Mouse (Mus musculus) liver, postnatal 0 days (tissue): ENCODE results near the gene Bricd5. TPM values are rescaled to one million over a fixed set of nuclear protein-coding genes. Genes with fewer than 3 reads are reported as not detected.
"Not testable (repeated sequence)": the region's sequence is repeated elsewhere in the genome, so short reads cannot be mapped to it uniquely, and the experiment has no call there.

Source experiments
- ATAC-seq: fragments of 200-750 bp; cut with Nextera tagmentation; 2 replicates; pipeline ENCODE4 v1.8.0; 2017; ENCODE audit warnings: mild to moderate bottlenecking, moderate library complexity
- DNase-seq: peaks from one replicate; pipeline ENCODE4 v3.0.0-alpha.2; 2016
- H3K27ac ChIP-seq: fragments of 300-500 bp; sonication (generic); 2 replicates; pipeline ENCODE4 v1.5.1; 2014; ENCODE audit warnings: antibody characterized with exemption, moderate library complexity, mild to moderate bottlenecking, low read depth
- H3K27me3 ChIP-seq: fragments of 300-500 bp; sonication (generic); 2 replicates; pipeline ENCODE4 v1.6.1; 2014; ENCODE audit warnings: low read length, control low read depth, mixed read lengths; ENCODE audit not compliant: insufficient read depth
- H3K36me3 ChIP-seq: fragments of 300-500 bp; sonication (generic); replicated peaks from 2 replicates; pipeline ENCODE4 v1.6.1; 2014; ENCODE audit warnings: mild to moderate bottlenecking, control low read depth, low read length, moderate library complexity, mixed read lengths; ENCODE audit not compliant: insufficient read depth
- H3K4me1 ChIP-seq: fragments of 300-500 bp; sonication (generic); 2 replicates; pipeline ENCODE4 v1.6.1; 2014; ENCODE audit warnings: antibody characterized with exemption, mild to moderate bottlenecking, control low read depth; ENCODE audit not compliant: insufficient read depth
- H3K4me2 ChIP-seq: fragments of 300-500 bp; sonication (generic); 2 replicates; pipeline ENCODE4 v1.6.1; 2014; ENCODE audit warnings: low read depth, mild to moderate bottlenecking, low read length, moderate library complexity, mixed read lengths
- H3K4me3 ChIP-seq: fragments of 300-500 bp; sonication (generic); 2 replicates; pipeline ENCODE4 v1.5.1; 2014; ENCODE audit warnings: low read depth, low read length
- H3K9ac ChIP-seq: fragments of 300-500 bp; sonication (generic); replicated peaks from 2 replicates; pipeline ENCODE4 v1.6.1; 2014; ENCODE audit warnings: mild to moderate bottlenecking, moderate library complexity
- H3K9me3 ChIP-seq: fragments of 300-500 bp; sonication (generic); 2 replicates; pipeline ENCODE4 v1.6.1; 2016; ENCODE audit warnings: mild to moderate bottlenecking, control low read depth, low read length, mixed read lengths
- CTCF ChIP-seq: sonication (generic); IDR thresholded peaks from 2 replicates; pipeline ENCODE4 v1.5.1; 2016; ENCODE audit warnings: antibody characterized with exemption, low read depth
- EP300 ChIP-seq: IDR thresholded peaks from 2 replicates; pipeline ENCODE4 v1.6.1; 2016; ENCODE audit warnings: antibody characterized with exemption, low read depth, mild to moderate bottlenecking
- WGBS: fragments of 180-500 bp; shearing (Covaris S2); extraction: QIAGEN DNeasy Blood & Tissue Kit; methylation state at CpG from one replicate; pipeline ENCODE4 v1.1.7; 2014; ENCODE audit not compliant: insufficient replicate concordance; 5-methylcytosine and 5-hydroxymethylcytosine counted together
- polyA plus RNA-seq: library from polyadenylated mRNA; unstranded; fragments of >200 nt; fragmentation: Nextera tagmentation; extraction: Ambion mirVana; gene quantifications from 2 replicates; pipeline ENCODE4 v1.2.1, GENCODE M21; 2015

The Bricd5 gene
- not detected in 2 replicates for polyA plus RNA-seq

GRCm38 (mm10) chr17:24473612-24474275 is at the start of gene Bricd5:
Gene Bricd5 (plus strand): TSS chr17:24473884.
- no peak within 1 kb of the TSS for H3K9ac ChIP-seq
- DNase-seq (no peak), ATAC-seq (no peak)
- peaks cover 26% of the 10 kb centered on the region for H3K4me1 ChIP-seq
- H3K9me3 ChIP-seq, result no peaks in the 10 kb centered on the region
- H3K4me2 ChIP-seq, result peak within 1 kb of the TSS; percentile 95
- WGBS, result 82% methylated on average over 6 of the region's 6 CpGs
- TF ChIP-seq EP300, result no peak
- TF ChIP-seq CTCF, result no peak
- no peaks in the 10 kb centered on the region for H3K27me3 ChIP-seq
- no peak within 1 kb of the TSS for H3K27ac ChIP-seq
- H3K4me3 ChIP-seq, result no peak within 1 kb of the TSS
- H3K36me3 ChIP-seq, result peaks cover 39% of the 10 kb centered on the region

DNA sequence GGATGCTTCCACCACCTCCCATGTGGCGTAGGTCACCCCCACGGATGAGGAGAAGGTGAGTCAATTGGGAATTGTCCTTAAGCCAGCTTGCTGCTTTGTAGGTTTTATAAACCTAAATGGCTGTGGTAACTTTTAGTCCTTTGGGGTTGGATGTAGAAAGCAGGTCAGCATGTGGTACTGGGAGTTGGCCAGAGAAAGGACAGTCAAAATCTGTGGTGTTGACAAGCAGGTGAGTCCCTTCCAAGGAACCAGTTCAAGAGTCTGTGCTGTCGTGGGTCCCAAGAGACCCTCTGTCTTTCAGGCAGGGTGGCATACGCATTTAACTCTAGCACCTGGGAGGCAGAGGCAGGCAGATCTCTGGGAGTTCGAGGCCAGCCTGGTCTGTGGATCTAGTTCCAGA is 49.2 kb upstream of the Bricd5 start:
- no peaks in the 10 kb centered on the region for H3K9me3 ChIP-seq
- H3K9ac ChIP-seq, result no peak overlapping the region
- ATAC-seq, result no peak
- H3K4me2 ChIP-seq, result no peak overlapping the region
- no peak overlapping the region for H3K4me3 ChIP-seq
- H3K36me3 ChIP-seq, result peaks cover 55% of the 10 kb centered on the region
- no peaks in the 10 kb centered on the region for H3K27me3 ChIP-seq
- WGBS, result 91% methylated on average over 5 of the region's 5 CpGs
- H3K4me1 ChIP-seq, result peaks cover 9% of the 10 kb centered on the region
- no peak for DNase-seq
- TF ChIP-seq EP300 (no peak), CTCF (no peak)
- H3K27ac ChIP-seq, result no peak overlapping the region

- H3K27me3 ChIP-seq, H3K4me3 ChIP-seq, H3K4me1 ChIP-seq, H3K9ac ChIP-seq, ATAC-seq, H3K27ac ChIP-seq, DNase-seq, H3K4me2 ChIP-seq, H3K9me3 ChIP-seq: not testable (repeated sequence)
- WGBS, result 89% methylated on average over 5 of the region's 8 CpGs
- H3K36me3 ChIP-seq, result peaks cover 47% of the 10 kb centered on the region
Measured at GRCm38 (mm10) chr17:24425326-24425725, 48.4 kb upstream of the Bricd5 start.

- Histone ChIP-seq H3K27ac (peak overlapping the region; percentile 87), H3K9me3 (no peaks in the 10 kb centered on the region), H3K9ac (no peak overlapping the region), H3K4me2 (peak overlapping the region; percentile 72), H3K4me1 (peaks cover 9% of the 10 kb centered on the region), H3K36me3 (peaks cover 41% of the 10 kb centered on the region), H3K27me3 (no peaks in the 10 kb centered on the region), H3K4me3 (peak overlapping the region; percentile 66; the same call in 1 of the 2 replicates)
- TF ChIP-seq CTCF (no peak), EP300 (no peak)
- WGBS, result 89% methylated on average over 7 of the region's 7 CpGs
- DNase-seq (no peak), ATAC-seq (no peak)
Measured at GRCm38 (mm10) chr17:24425905-24426304, 47.8 kb upstream of the Bricd5 start.

- WGBS, result 4% methylated on average over 40 of the region's 48 CpGs
- no peaks in the 10 kb centered on the region for H3K9me3 ChIP-seq
- DNase-seq, result peak; percentile 95
- TF ChIP-seq CTCF (peak; percentile 1; the same call in 1 of the 2 replicates), EP300 (no peak)
- H3K9ac ChIP-seq, result peak within 1 kb of the TSS; percentile 77
- peak; percentile 97 for ATAC-seq
- peak within 1 kb of the TSS; percentile 72 for H3K4me2 ChIP-seq
- no peaks in the 10 kb centered on the region for H3K27me3 ChIP-seq
- H3K27ac ChIP-seq, result peak within 1 kb of the TSS; percentile 87
- H3K4me1 ChIP-seq, result peaks cover 9% of the 10 kb centered on the region
- peaks cover 34% of the 10 kb centered on the region for H3K36me3 ChIP-seq
- H3K4me3 ChIP-seq, result peak within 1 kb of the TSS; percentile 66
Measured at GRCm38 (mm10) chr17:24426471-24427169, 47.1 kb upstream of the Bricd5 start, which contains the start of gene Eci1. Gene Eci1 (plus strand): TSS chr17:24426641.

- Histone ChIP-seq H3K4me3 (peak overlapping the region; percentile 66), H3K4me1 (peaks cover 9% of the 10 kb centered on the region), H3K9me3 (no peaks in the 10 kb centered on the region), H3K27me3 (no peaks in the 10 kb centered on the region), H3K27ac (peak overlapping the region; percentile 87), H3K4me2 (peak overlapping the region; percentile 72), H3K9ac (peak overlapping the region; percentile 77), H3K36me3 (peaks cover 29% of the 10 kb centered on the region)
- ATAC-seq (peak; percentile 22), DNase-seq (peak; percentile 36)
- TF ChIP-seq CTCF (no peak), EP300 (no peak)
- 4% methylated on average over 8 of the region's 8 CpGs for WGBS
Measured at GRCm38 (mm10) chr17:24427170-24427557, 46.5 kb upstream of the Bricd5 start.
